Mouse (Mus musculus) lung, adult 2 months (tissue): ENCODE measurements at regions not wholly inside any gene's neighbourhood (a gene's known extent, or its start where the extent isn't known, plus 50 kb on each side); places are given as distances from the start of the nearest gene placed in this dataset.

Experiments used
- CTCF ChIP-seq: fragments of 200-500 bp; IDR thresholded peaks from 2 replicates; pipeline ENCODE4 v1.5.1; 2011; ENCODE audit warnings: mild to moderate bottlenecking, low read length, control low read depth; ENCODE audit not compliant: insufficient read depth
- POLR2A ChIP-seq: fragments of 200-500 bp; IDR thresholded peaks from 2 replicates; pipeline ENCODE4 v1.6.1; 2011; ENCODE audit warnings: low read depth, mild to moderate bottlenecking, control low read depth, low read length, borderline replicate concordance; ENCODE audit errors: extremely low read depth

DNA sequence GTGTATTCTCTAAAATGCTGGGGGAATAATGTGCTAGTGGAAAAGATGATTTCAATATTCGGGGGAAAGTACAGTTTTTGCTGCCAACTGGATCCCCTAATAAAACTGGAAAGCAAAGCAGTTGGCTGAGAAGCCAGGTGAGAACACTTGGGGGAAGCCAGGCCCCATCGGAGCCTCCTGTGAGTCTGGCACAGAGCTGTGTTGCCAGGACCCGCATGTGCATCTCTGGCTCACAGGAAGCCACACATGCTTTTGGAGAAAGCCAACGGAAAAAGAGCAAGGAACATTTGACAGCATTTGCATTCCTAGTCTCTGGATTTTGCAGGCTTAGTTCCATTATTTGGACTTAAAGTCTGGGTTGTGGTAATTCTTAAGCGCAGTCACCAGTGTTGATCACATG lies 148.4 kb downstream of the Lurap1l start:
- TF ChIP-seq CTCF (no peak), POLR2A (no peak)
